Mouse (Mus musculus) small intestine, adult 2 months (tissue): ENCODE results near the gene Tmem51.

ENCODE experiments used
- CTCF ChIP-seq: fragments of 200-500 bp; IDR thresholded peaks from 2 replicates; pipeline ENCODE4 v1.5.1; 2012; ENCODE audit warnings: low read depth, mild to moderate bottlenecking, control low read depth, inconsistent platforms, low read length, moderate library complexity, mixed read lengths; ENCODE audit not compliant: insufficient replicate concordance, insufficient read length; ENCODE audit errors: extremely low read depth
- POLR2A ChIP-seq: fragments of 200-500 bp; IDR thresholded peaks from 2 replicates; pipeline ENCODE4 v1.6.1; 2012; ENCODE audit warnings: low read depth, mild to moderate bottlenecking, control low read depth, inconsistent platforms, low read length, moderate library complexity

DNA sequence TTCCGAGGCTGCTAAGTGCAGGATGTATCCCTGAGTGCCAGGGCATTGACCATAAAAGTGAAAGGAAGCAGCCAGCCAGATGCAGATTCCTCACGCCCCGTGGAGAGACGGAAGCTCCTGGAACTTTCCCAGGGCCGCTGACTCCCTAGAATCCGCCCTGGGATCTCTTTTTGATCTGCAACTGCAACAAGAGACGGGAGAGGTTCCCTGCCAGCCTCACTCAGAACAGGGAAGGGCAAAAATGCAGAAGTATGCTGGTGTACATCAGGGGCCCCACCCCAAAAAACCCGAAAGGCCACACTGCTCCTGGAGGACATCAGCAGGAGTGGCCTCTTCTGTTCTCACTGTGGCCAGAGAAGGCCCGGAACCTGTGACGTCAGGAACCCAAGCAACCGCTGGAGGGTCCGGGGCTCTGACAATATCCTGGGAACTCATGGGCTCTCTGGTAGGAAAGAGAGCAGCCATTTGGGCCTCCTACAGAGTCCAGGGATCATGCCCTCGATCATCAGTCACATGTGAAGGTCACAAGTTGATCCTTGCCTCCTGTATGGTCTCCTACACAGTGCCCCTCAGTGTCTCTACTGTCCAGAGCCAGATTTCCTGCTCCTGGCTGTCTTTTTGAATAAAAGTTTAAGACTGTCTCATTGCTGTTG lies 2.3 kb downstream of the Tmem51 start:
- no peak for TF ChIP-seq CTCF
- no peak for TF ChIP-seq POLR2A
